Mouse (Mus musculus): ENCODE data around the gene Slc25a47. TPM values are rescaled to one million over a fixed set of nuclear protein-coding genes. Genes with fewer than 3 reads are reported as not detected.

The Slc25a47 gene
- polyA plus RNA-seq, 1 experiment from 2014 or later, result 15.6 TPM

DNA sequence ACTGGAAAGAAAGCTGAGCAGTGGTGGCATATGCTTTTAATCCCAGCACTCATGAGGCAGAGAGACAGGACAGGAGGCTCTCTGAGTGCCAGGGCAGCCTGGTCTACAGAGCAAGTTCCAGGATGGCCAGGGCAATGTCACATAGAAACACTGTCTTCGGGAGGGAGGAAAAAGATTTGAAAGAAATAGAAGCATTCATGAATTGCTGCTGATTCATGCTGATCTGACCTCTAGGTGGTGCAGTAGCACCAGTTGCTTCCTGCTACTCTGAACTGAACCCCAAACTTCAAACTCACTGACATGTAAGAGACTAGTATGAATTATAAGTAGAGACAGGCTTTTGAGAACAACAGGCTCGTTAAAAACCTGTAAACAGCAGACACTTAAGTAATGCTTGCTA, 24.7 kb upstream of the Slc25a47 start:
- H3K36me3 ChIP-seq, result peaks cover 82% of the 10 kb centered on the region
- WGBS, result 75% methylated on average over 2 of the region's 2 CpGs
- DNase-seq (ENCODE audit: low spot score), result no peak
- no peaks in the 10 kb centered on the region for H3K4me1 ChIP-seq
- no peaks in the 10 kb centered on the region for H3K9me3 ChIP-seq (replicated peaks)
- H3K27me3 ChIP-seq (ENCODE audit: low read depth, poor library complexity, severe bottlenecking), result no peaks in the 10 kb centered on the region
- no peak overlapping the region for H3K4me3 ChIP-seq
- H3K27ac ChIP-seq, result no peak overlapping the region

DNA sequence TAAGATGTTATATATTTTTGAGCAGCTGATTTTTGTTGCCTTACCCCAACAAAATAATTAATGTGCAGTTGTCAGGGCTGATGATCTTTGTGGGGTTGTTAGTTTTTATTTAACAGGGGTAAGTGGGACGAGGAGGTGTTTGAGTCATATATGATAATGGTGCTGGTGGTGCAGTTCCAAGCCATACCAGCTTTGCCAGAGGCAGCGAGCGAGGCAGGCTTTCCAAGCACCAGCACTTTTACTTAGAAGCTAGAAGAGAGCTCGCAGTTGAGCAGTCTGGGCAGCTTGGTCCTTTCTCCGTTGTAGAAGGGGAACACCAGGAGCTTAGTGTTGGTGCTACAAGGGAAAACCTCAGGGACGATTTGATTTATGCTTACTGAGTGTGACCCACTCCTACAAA, 23.4 kb upstream of the Slc25a47 start:
- H3K4me3 ChIP-seq, result no peak overlapping the region
- WGBS, result 93% methylated on average over 6 of the region's 6 CpGs
- no peaks in the 10 kb centered on the region for H3K9me3 ChIP-seq (replicated peaks)
- H3K27ac ChIP-seq, result no peak overlapping the region
- no peaks in the 10 kb centered on the region for H3K27me3 ChIP-seq (ENCODE audit: low read depth, poor library complexity, severe bottlenecking)
- H3K4me1 ChIP-seq, result no peaks in the 10 kb centered on the region
- H3K36me3 ChIP-seq, result peaks cover 84% of the 10 kb centered on the region
- DNase-seq (ENCODE audit: low spot score), result no peak

DNA sequence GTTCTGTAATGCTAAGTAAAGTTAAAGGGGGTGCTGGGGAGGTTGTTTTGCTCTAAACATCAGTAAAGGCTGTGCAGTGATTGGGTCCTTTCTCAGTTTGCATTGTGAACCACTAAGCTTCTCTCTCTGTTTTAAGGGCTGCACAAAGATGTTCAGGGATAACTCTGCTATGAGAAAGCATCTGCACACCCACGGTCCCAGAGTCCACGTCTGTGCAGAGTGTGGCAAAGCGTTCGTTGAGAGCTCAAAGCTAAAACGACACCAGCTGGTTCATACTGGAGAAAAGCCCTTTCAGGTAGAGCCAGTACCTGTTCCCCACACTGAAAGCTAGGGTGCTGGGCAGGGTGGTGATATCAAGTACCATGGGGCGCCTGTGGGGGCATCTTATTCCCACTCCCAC, 21.4 kb upstream of the Slc25a47 start:
- Histone ChIP-seq H3K27me3 (ENCODE audit: low read depth, poor library complexity, severe bottlenecking) (no peaks in the 10 kb centered on the region), H3K9me3 (replicated peaks) (no peaks in the 10 kb centered on the region), H3K4me3 (no peak overlapping the region), H3K27ac (no peak overlapping the region), H3K36me3 (peaks cover 83% of the 10 kb centered on the region), H3K4me1 (no peaks in the 10 kb centered on the region)
- WGBS, result 95% methylated on average over 6 of the region's 6 CpGs
- no peak for DNase-seq (ENCODE audit: low spot score)

DNA sequence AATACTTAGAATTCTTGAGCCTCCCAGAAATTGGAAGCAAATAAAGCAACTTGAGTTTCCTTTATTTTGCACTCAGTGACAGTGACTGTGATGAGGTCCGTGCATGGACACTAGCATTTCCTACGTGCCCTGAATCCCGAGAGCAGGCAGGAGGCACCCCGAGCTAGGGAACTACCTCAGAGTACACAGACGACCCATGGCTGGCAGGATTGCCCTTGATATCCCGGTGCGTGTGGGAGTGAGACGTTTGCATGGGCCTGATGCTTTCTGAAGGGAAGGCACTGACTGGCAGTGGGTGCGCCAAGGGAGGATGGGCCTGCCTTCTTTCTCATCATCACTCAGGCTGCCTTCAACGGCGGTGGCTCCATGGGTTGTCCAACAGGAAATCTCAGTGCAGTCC, 19.3 kb upstream of the Slc25a47 start:
- Histone ChIP-seq H3K27ac (no peak overlapping the region), H3K27me3 (ENCODE audit: low read depth, poor library complexity, severe bottlenecking) (no peaks in the 10 kb centered on the region), H3K4me3 (no peak overlapping the region), H3K36me3 (peaks cover 75% of the 10 kb centered on the region), H3K9me3 (replicated peaks) (no peaks in the 10 kb centered on the region), H3K4me1 (no peaks in the 10 kb centered on the region)
- WGBS, result 92% methylated on average over 11 of the region's 11 CpGs
- no peak for DNase-seq (ENCODE audit: low spot score)

DNA sequence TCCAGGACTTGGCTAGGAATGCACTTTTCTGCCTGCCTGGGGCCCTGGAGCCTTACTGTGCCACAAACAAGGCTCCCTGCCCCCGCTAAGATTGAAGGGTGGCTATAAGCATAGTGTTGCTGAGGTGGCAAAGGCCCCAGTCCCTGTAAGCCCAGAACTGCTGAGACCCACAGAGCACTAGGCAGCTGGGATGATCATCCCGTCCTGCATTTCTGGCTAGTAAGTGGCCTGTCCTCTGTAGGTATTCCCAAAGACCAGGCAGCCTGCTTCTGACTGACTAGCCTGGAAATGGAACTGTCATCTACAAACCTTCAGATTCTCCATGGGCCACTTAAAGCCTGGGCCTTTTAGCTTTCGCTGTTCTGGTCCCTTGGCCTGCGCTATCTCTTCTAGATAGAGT, 15.4 kb upstream of the Slc25a47 start:
- no peak overlapping the region for H3K27ac ChIP-seq
- H3K4me3 ChIP-seq, result no peak overlapping the region
- H3K27me3 ChIP-seq (ENCODE audit: low read depth, poor library complexity, severe bottlenecking), result no peaks in the 10 kb centered on the region
- H3K4me1 ChIP-seq, result no peaks in the 10 kb centered on the region
- H3K36me3 ChIP-seq, result peaks cover 47% of the 10 kb centered on the region
- no peak for DNase-seq (ENCODE audit: low spot score)
- 90% methylated on average over 4 of the region's 4 CpGs for WGBS
- H3K9me3 ChIP-seq (replicated peaks), result no peaks in the 10 kb centered on the region

GRCm38 (mm10) chr12:108823036-108823435, 12.8 kb upstream of the Slc25a47 start:
- Histone ChIP-seq H3K36me3 (peaks cover 50% of the 10 kb centered on the region), H3K9me3 (replicated peaks) (no peaks in the 10 kb centered on the region), H3K27me3 (ENCODE audit: low read depth, poor library complexity, severe bottlenecking) (no peaks in the 10 kb centered on the region), H3K4me1 (no peaks in the 10 kb centered on the region), H3K27ac (no peak overlapping the region), H3K4me3 (no peak overlapping the region)
- WGBS, result 70% methylated on average over 8 of the region's 8 CpGs
- no peak for DNase-seq (ENCODE audit: low spot score)

GRCm38 (mm10) chr12:108824225-108824874, 11.5 kb upstream of the Slc25a47 start:
- Histone ChIP-seq H3K27me3 (ENCODE audit: low read depth, poor library complexity, severe bottlenecking) (no peaks in the 10 kb centered on the region), H3K4me3 (no peak overlapping the region), H3K27ac (no peak overlapping the region), H3K36me3 (peaks cover 45% of the 10 kb centered on the region), H3K9me3 (replicated peaks) (no peaks in the 10 kb centered on the region), H3K4me1 (no peaks in the 10 kb centered on the region)
- 91% methylated on average over 15 of the region's 15 CpGs for WGBS
- DNase-seq (ENCODE audit: low spot score), result no peak

DNA sequence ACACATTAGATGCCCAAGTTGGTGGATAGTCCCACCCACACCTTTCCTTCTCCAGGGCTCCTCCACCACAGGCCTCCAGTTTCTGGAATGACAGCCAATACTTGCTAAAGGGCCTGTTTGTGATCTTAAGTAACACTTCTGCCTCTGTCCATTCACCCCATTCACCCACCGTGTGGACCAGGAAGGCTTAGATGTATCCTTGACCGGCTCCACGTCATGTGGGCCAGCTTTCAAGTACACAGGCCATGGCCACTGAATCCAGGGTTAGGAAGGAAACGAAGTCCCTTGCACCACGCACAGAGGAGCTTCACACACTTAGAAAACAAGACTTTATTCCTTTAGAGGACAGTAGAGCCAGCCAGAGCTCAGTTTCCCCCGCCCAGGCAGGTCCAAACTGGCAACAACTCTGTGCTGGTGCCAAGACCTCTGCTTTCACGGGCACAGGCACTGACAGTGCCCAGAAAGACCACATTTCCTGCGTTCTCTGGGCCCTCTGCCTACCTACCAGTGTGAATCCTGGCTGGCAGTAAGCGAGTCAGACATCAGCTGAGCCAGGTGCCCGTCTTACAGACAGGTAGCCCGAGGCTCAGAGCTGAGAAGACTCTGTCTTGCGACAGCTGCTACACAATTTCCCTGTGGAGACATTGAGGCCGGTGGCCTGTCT, 10.2 kb upstream of the Slc25a47 start:
- WGBS, result 94% methylated on average over 13 of the region's 13 CpGs
- Histone ChIP-seq H3K4me1 (no peaks in the 10 kb centered on the region), H3K4me3 (no peak overlapping the region), H3K27ac (no peak overlapping the region), H3K27me3 (ENCODE audit: low read depth, poor library complexity, severe bottlenecking) (no peaks in the 10 kb centered on the region), H3K36me3 (peaks cover 38% of the 10 kb centered on the region), H3K9me3 (replicated peaks) (no peaks in the 10 kb centered on the region)
- DNase-seq (ENCODE audit: low spot score), result no peak

DNA sequence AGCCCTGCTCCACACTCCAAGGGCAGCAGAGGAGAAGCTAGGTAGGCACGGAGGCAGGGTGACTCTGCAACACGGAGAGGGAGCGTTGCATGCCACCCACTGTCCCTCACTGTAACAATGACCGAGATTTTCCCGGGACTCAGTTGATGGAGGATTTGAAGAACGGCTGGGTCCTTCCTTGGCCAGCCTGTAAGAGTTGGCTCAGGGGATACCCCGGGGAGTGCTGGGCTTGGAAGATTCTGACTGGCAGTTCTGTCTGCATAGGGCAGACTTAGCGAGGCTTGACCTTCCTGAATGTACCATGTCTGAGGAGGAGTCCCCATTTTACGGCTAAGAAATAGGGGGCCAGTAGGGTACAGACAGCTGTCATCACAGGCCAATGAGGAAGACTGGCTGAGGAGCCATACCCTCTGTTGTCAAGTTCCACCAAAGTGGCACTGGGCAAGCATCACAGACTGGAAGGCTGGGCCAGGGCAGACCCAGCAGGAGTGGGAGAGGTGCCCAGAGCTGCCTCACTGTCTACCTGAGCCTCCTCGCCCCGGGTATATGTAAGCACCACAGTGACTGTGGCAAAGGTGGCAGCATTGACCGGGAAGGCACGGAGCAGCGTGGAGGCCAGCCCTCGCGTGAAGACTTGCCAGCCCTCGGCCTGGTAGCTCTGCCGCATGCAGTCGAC, 9.4 kb upstream of the Slc25a47 start:
- H3K36me3 ChIP-seq, result peaks cover 39% of the 10 kb centered on the region
- WGBS, result 95% methylated on average over 19 of the region's 19 CpGs

DNA sequence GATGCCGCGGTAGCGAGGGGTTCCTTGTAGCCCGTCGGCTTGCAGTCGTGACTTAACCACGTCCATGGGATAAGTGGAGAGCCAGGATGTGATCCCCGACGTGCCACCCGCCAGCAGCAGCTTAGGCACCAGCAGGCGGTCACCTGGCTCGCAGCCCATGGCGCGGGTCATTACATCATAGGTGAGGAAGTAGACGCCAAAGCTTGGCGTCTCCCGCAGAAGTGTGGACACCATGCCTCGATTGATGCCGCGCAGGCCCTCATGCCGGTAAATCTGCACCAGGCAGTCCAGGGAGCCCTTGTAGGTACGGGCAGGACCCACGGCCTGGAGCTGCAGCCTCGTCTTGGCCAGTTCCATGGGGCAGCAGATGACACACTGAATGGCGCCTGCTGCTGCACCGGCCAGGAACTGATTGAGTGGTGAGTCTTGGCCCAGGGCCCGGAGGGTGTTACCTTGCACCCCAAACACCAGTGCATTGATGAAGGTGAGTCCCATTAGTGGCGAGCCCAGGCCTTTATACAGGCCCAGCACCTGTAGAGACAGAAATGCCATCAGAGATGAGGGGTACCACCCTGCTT, 8.8 kb upstream of the Slc25a47 start:
- H3K27me3 ChIP-seq (ENCODE audit: low read depth, poor library complexity, severe bottlenecking), result no peaks in the 10 kb centered on the region
- no peak overlapping the region for H3K4me3 ChIP-seq
- WGBS, result 95% methylated on average over 28 of the region's 28 CpGs
- peaks cover 6% of the 10 kb centered on the region for H3K4me1 ChIP-seq
- H3K9me3 ChIP-seq (replicated peaks), result no peaks in the 10 kb centered on the region
- H3K36me3 ChIP-seq, result peaks cover 42% of the 10 kb centered on the region
- no peak for DNase-seq (ENCODE audit: low spot score)
- no peak overlapping the region for H3K27ac ChIP-seq

More for the DNA sequence above, 9.4 kb upstream of the Slc25a47 start:
- H3K9me3 ChIP-seq (replicated peaks), result no peaks in the 10 kb centered on the region
- H3K4me3 ChIP-seq, result no peak overlapping the region
- H3K4me1 ChIP-seq, result no peaks in the 10 kb centered on the region
- H3K27ac ChIP-seq, result no peak overlapping the region
- H3K27me3 ChIP-seq (ENCODE audit: low read depth, poor library complexity, severe bottlenecking), result no peaks in the 10 kb centered on the region
- DNase-seq (ENCODE audit: low spot score), result no peak

GRCm38 (mm10) chr12:108827641-108828040, 8.2 kb upstream of the Slc25a47 start:
- H3K27me3 ChIP-seq (ENCODE audit: low read depth, poor library complexity, severe bottlenecking), result no peaks in the 10 kb centered on the region
- H3K9me3 ChIP-seq (replicated peaks), result no peaks in the 10 kb centered on the region
- 95% methylated on average over 6 of the region's 6 CpGs for WGBS
- peaks cover 46% of the 10 kb centered on the region for H3K36me3 ChIP-seq
- H3K27ac ChIP-seq, result no peak overlapping the region
- peaks cover 10% of the 10 kb centered on the region for H3K4me1 ChIP-seq
- H3K4me3 ChIP-seq, result no peak overlapping the region
- DNase-seq (ENCODE audit: low spot score), result no peak

- Histone ChIP-seq H3K4me1 (peaks cover 17% of the 10 kb centered on the region), H3K9me3 (replicated peaks) (no peaks in the 10 kb centered on the region), H3K36me3 (peaks cover 55% of the 10 kb centered on the region), H3K27me3 (ENCODE audit: low read depth, poor library complexity, severe bottlenecking) (0 out of 2 replicates have a peak, but pooled peaks cover 7% of the 10 kb centered on the region), H3K4me3 (no peak overlapping the region), H3K27ac (no peak overlapping the region)
- WGBS, result 85% methylated on average over 5 of the region's 5 CpGs
- no peak for DNase-seq (ENCODE audit: low spot score)
Observed at GRCm38 (mm10) chr12:108829636-108830035, 6.2 kb upstream of the Slc25a47 start.

DNA sequence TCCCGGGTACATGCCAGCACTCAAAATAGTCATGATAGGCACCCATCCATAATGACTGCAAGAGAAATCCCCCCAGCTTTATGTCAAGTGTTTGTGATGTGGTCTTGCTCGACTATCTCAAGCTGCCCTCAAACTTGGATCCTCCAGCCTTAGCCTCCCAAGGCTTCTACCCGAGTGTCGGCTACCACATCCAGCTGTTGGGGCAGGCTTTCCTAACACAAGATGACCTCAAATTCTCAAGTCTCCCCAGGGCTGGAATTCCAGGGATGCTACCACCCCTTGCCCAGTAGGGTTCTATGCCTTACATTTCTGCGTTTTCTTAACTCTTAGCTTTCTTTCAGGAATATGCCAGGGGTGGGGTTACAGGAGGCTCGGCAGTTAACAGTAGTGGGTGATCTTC, 5.5 kb upstream of the Slc25a47 start:
- Histone ChIP-seq H3K36me3 (peaks cover 55% of the 10 kb centered on the region), H3K4me1 (peaks cover 24% of the 10 kb centered on the region), H3K9me3 (replicated peaks) (no peaks in the 10 kb centered on the region), H3K27ac (no peak overlapping the region), H3K4me3 (no peak overlapping the region), H3K27me3 (ENCODE audit: low read depth, poor library complexity, severe bottlenecking) (0 out of 2 replicates have a peak, but pooled peaks cover 9% of the 10 kb centered on the region)
- WGBS, result 90% methylated on average over 6 of the region's 6 CpGs
- no peak for DNase-seq (ENCODE audit: low spot score)
